Mouse (Mus musculus): ENCODE measurements around the gene Rest.

DNA sequence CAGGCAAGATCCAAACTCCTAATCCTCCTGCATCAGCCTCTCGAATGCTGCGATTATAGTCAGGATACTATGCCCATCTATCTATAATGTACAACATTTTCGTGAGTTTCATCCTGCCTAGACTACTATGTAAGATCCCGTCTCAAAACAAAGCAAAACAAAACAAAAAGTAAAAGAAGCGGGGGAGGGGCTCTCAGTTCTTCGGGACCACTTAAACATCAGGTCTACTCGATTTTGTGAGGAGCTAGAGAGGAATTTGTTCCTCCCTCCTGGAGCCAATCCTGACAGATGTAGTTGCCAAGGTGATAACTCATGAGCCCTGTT is 19.9 kb upstream of the Rest start:
- TF ChIP-seq CTCF (conservative IDR thresholded peaks at IDR 0.05; ENCODE audit: low read length) = no peak
- TF ChIP-seq NANOG (IDR thresholded peaks at IDR 0.05; ENCODE audit: borderline replicate concordance, low read length) = no peak
- TF ChIP-seq POU5F1 (IDR thresholded peaks at IDR 0.05; ENCODE audit: borderline replicate concordance, low read length) = no peak
